Mouse (Mus musculus) neural tube, embryonic 13.5 days (tissue): ENCODE data around the gene Hcst. TPM values are rescaled to one million over a fixed set of nuclear protein-coding genes. Genes with fewer than 3 reads are reported as not detected.

ENCODE experiments used
- ATAC-seq: fragments of 200-750 bp; cut with Nextera tagmentation; 2 replicates; pipeline ENCODE4 v1.8.0; 2017; ENCODE audit warnings: low read depth, mild to moderate bottlenecking, moderate TSS enrichment, moderate library complexity
- H3K27ac ChIP-seq: fragments of 300-500 bp; sonication (generic); replicated peaks from 2 replicates; pipeline ENCODE4 v1.5.1; 2015; ENCODE audit warnings: moderate library complexity, mild to moderate bottlenecking, inconsistent platforms
- H3K27me3 ChIP-seq: fragments of 300-500 bp; sonication (generic); 2 replicates; pipeline ENCODE4 v1.6.1; 2015; ENCODE audit warnings: mild to moderate bottlenecking, inconsistent platforms
- H3K36me3 ChIP-seq: fragments of 300-500 bp; sonication (generic); 2 replicates; pipeline ENCODE4 v1.6.1; 2015; ENCODE audit warnings: mild to moderate bottlenecking, inconsistent platforms
- H3K4me1 ChIP-seq: fragments of 300-500 bp; sonication (generic); replicated peaks from 2 replicates; pipeline ENCODE4 v1.6.1; 2015; ENCODE audit warnings: inconsistent platforms
- H3K4me2 ChIP-seq: fragments of 300-500 bp; sonication (generic); 2 replicates; pipeline ENCODE4 v1.6.1; 2015; ENCODE audit warnings: inconsistent platforms, mild to moderate bottlenecking, moderate library complexity
- H3K4me3 ChIP-seq: fragments of 300-500 bp; sonication (generic); 2 replicates; pipeline ENCODE4 v1.5.1; 2015; ENCODE audit warnings: mild to moderate bottlenecking, inconsistent platforms
- H3K9ac ChIP-seq: fragments of 300-500 bp; sonication (generic); 2 replicates; pipeline ENCODE4 v1.6.1; 2015; ENCODE audit warnings: moderate library complexity, mild to moderate bottlenecking, inconsistent platforms
- H3K9me3 ChIP-seq: fragments of 300-500 bp; sonication (generic); 2 replicates; pipeline ENCODE4 v1.6.1; 2016; ENCODE audit warnings: inconsistent platforms
- WGBS: fragments of 180-500 bp; shearing (Covaris S2); methylation state at CpG from one replicate; pipeline ENCODE4 v1.1.7; 2015; 5-methylcytosine and 5-hydroxymethylcytosine counted together
- polyA plus RNA-seq: library from polyadenylated mRNA; unstranded; fragments of >200 nt; fragmentation: Nextera tagmentation; extraction: Ambion mirVana; gene quantifications from 2 replicates; pipeline ENCODE4 v1.2.1, GENCODE M21; 2015

Hcst gene
- polyA plus RNA-seq, 1 experiment from 2014 or later, result 1.0 TPM

DNA sequence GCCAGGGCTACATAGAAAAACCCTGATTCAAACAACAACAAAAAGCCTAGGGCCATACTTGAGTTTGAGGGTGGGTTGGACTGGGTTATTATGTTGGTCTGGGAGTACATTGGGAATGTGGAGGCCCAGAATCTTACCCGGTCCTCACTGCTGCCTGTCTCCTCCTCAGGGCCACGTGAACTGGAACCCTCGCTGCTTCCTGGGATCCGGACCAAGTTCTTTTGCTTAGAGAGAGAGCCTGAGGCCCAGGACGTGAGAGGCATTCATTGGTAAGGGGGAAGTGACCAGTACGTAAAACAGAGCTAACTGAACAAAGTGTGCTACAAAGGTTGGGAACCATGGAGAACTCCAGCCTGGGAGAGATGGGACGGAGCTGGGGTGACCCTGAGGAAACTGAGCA, 30.6 kb upstream of the Hcst start:
- no peak overlapping the region for H3K9ac ChIP-seq
- no peak overlapping the region for H3K27ac ChIP-seq
- H3K4me2 ChIP-seq, result no peak overlapping the region
- H3K27me3 ChIP-seq, result peaks cover 37% of the 10 kb centered on the region
- H3K36me3 ChIP-seq, result no peaks in the 10 kb centered on the region
- no peak for ATAC-seq
- no peak overlapping the region for H3K4me3 ChIP-seq
- 77% methylated on average over 7 of the region's 7 CpGs for WGBS
- no peaks in the 10 kb centered on the region for H3K9me3 ChIP-seq
- H3K4me1 ChIP-seq, result peaks cover 22% of the 10 kb centered on the region

DNA sequence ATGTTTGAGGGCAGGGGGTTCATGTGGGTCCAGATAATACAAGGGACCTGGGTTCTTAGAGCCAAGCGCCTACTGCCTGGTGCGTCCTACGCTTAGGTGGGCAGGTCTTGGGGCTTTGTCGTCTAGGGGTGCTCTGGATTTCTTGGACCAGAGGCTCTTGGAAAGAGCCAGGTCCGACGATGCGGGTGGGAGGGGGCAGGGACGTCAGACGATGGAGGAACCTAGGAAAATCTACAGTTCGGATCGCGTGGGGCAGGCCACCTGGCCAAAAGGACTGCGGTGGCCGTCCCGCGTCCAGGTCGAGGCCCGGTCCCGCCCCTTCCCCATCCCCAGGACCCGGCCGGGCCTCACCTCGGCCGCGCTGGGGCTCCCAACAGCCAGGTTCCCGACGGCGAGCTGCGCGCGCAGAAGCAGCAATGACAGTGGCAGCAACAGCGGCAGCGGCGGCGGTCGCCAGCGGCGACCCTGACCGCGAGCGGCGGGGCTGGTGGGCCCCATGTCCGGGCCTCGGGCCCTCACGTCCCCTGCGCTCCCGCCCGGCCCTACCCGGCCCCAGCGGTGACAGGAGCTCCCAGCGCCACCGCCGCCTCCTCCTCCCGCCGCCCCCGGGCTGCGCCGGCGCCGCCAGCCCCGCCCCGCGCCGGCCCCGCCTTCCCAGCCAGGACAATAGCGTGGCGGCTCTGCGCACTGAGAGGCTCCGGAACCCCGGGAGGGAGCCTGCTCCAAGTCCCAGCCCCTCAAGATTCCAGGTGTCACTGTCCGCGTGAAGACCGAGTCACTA, 25.5 kb upstream of the Hcst start, which contains the start of gene Aplp1:
Aplp1 (minus strand) TSS at position 565 of the 781 bp plus-strand sequence.
- Histone ChIP-seq H3K4me1 (peaks cover 44% of the 10 kb centered on the region), H3K4me2 (peak within 1 kb of the TSS; percentile 86), H3K36me3 (peaks cover 31% of the 10 kb centered on the region), H3K27me3 (no peaks in the 10 kb centered on the region), H3K27ac (peak within 1 kb of the TSS; percentile 98), H3K9ac (peak within 1 kb of the TSS; percentile 98), H3K4me3 (peak within 1 kb of the TSS; percentile 86), H3K9me3 (no peaks in the 10 kb centered on the region)
- peak; percentile 82 for ATAC-seq
- under 1% methylated on average over 54 of the region's 72 CpGs for WGBS

GRCm38 (mm10) chr7:30444154-30444970, 24.7 kb upstream of the Hcst start:
- Histone ChIP-seq H3K27me3 (no peaks in the 10 kb centered on the region), H3K9ac (peak overlapping the region; percentile 98), H3K9me3 (no peaks in the 10 kb centered on the region), H3K36me3 (peaks cover 39% of the 10 kb centered on the region), H3K27ac (peak overlapping the region; percentile 98), H3K4me2 (peak overlapping the region; percentile 86), H3K4me1 (peaks cover 44% of the 10 kb centered on the region), H3K4me3 (peak overlapping the region; percentile 86)
- under 1% methylated on average over 38 of the region's 38 CpGs for WGBS
- ATAC-seq, result peak; percentile 56

DNA sequence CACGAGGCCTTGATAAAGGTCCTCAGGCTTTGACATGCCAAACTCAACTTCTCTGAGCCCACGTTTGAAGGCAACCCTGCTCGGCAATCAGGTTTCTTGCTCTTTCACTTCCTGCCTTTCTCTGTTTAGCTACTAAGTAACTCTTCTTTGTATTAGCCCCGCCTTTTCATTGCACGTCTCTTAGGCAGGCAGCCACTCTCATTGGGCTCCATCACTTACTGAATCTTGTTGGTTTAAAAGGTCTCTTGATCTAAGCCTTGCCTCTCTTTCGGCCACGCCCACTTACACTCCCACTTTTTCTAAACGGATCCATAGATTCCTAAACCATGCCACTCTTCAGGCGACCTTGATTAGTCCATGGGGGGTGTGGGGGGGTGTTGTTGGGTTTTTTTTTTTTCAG, 24.0 kb upstream of the Hcst start:
- H3K4me3 ChIP-seq, result peak overlapping the region; percentile 86
- H3K27me3 ChIP-seq, result no peaks in the 10 kb centered on the region
- H3K4me2 ChIP-seq, result peak overlapping the region; percentile 86
- ATAC-seq, result no peak
- peaks cover 46% of the 10 kb centered on the region for H3K36me3 ChIP-seq
- peak overlapping the region; percentile 98 for H3K9ac ChIP-seq
- 19% methylated on average over 9 of the region's 9 CpGs for WGBS
- peak overlapping the region; percentile 98; the same call in 1 of the 2 replicates for H3K27ac ChIP-seq
- H3K9me3 ChIP-seq, result no peaks in the 10 kb centered on the region
- H3K4me1 ChIP-seq, result peaks cover 44% of the 10 kb centered on the region

DNA sequence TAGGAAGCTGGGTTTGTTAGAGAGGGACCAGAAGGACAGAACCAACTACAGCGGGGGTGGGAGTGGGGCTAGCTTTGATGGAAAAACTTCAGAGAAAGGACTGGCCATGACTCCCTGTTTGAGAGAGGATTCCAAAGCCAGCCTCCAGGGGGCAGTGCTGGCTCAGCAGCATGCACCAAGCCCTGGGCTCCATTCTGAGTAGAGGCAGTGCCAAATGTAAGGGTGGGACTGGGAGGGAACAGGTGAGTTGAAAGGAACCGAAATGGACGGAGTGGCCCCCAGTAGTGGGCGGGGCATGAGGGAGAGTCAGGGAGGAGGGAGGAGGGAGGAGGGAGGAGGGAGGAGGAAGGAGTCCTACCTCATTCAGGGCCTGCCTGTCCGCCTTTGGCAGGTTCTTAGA, 21.0 kb upstream of the Hcst start:
- Histone ChIP-seq H3K4me1 (peaks cover 36% of the 10 kb centered on the region), H3K27ac (no peak overlapping the region), H3K9ac (no peak overlapping the region), H3K4me2 (no peak overlapping the region), H3K9me3 (no peaks in the 10 kb centered on the region), H3K27me3 (0 out of 2 replicates have a peak, but pooled peaks cover 4% of the 10 kb centered on the region), H3K4me3 (no peak overlapping the region), H3K36me3 (peaks cover 73% of the 10 kb centered on the region)
- 21% methylated on average over 4 of the region's 5 CpGs for WGBS
- no peak for ATAC-seq

GRCm38 (mm10) chr7:30439734-30440133, 20.1 kb upstream of the Hcst start:
- Histone ChIP-seq H3K4me1 (peaks cover 35% of the 10 kb centered on the region), H3K4me3 (no peak overlapping the region), H3K27me3 (0 out of 2 replicates have a peak, but pooled peaks cover 4% of the 10 kb centered on the region), H3K9me3 (no peaks in the 10 kb centered on the region), H3K4me2 (no peak overlapping the region), H3K27ac (no peak overlapping the region), H3K36me3 (peaks cover 83% of the 10 kb centered on the region), H3K9ac (no peak overlapping the region)
- WGBS, result 82% methylated on average over 13 of the region's 13 CpGs
- no peak for ATAC-seq

- Histone ChIP-seq H3K9me3 (no peaks in the 10 kb centered on the region), H3K27me3 (0 out of 2 replicates have a peak, but pooled peaks cover 4% of the 10 kb centered on the region), H3K4me1 (peaks cover 8% of the 10 kb centered on the region; the same call in 1 of the 2 replicates), H3K4me2 (no peak overlapping the region), H3K27ac (no peak overlapping the region), H3K36me3 (peaks cover 70% of the 10 kb centered on the region), H3K4me3 (no peak overlapping the region), H3K9ac (no peak overlapping the region)
- no peak for ATAC-seq
- WGBS, result 15% methylated on average over 10 of the region's 10 CpGs
These were observed 17.2 kb upstream of the Hcst start for GRCm38 (mm10) chr7:30436879-30437278.

DNA sequence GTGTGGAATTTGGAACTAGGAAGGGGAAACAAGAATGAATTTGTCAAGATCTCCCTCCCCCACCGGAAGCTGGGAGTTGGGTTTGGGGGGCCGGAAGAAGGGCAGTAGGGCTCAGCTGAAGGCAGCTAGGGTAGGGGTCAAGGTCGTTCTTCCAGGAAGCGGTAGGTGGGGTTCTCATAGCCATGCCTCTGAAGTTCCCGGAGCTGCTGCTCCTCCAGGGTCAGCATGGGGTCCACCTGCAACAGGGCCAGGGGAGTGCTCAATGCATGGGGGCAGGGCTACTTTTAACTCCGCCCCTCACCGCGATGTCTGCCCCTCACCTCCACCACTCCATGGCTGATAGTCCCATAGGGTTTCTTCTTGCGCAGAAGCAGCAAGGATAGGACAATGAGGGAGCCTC, 15.5 kb upstream of the Hcst start:
- 33% methylated on average over 9 of the region's 9 CpGs for WGBS
- no peak overlapping the region for H3K4me2 ChIP-seq
- no peak for ATAC-seq
- 0 out of 2 replicates have a peak, but pooled peaks cover 4% of the 10 kb centered on the region for H3K27me3 ChIP-seq
- H3K4me3 ChIP-seq, result no peak overlapping the region
- H3K27ac ChIP-seq, result no peak overlapping the region
- no peaks in the 10 kb centered on the region for H3K4me1 ChIP-seq
- peaks cover 55% of the 10 kb centered on the region for H3K36me3 ChIP-seq
- no peak overlapping the region for H3K9ac ChIP-seq
- H3K9me3 ChIP-seq, result no peaks in the 10 kb centered on the region

DNA sequence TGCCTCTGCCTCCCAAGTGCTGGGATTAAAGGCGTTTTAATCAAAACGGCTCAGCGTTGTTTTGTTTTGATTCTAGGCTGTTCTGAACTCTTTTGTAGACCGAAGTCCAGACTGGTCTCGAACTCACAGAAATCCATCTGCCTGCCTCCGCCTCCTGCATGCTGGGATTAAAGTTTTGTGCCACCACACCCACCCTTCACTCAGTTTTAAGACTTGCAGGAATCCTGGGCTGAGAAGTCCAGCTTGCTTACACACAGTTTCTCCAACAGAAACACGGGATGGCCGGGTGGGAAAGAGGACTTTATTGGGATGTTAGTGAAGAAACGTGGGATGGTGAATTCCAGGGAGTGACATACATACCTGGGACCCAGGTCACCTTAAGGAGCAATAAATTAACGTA, 15.0 kb upstream of the Hcst start:
- no peak overlapping the region for H3K4me3 ChIP-seq
- H3K4me1 ChIP-seq, result no peaks in the 10 kb centered on the region
- no peak for ATAC-seq
- no peaks in the 10 kb centered on the region for H3K9me3 ChIP-seq
- 0 out of 2 replicates have a peak, but pooled peaks cover 4% of the 10 kb centered on the region for H3K27me3 ChIP-seq
- no peak overlapping the region for H3K4me2 ChIP-seq
- no peak overlapping the region for H3K27ac ChIP-seq
- 68% methylated on average over 10 of the region's 10 CpGs for WGBS
- no peak overlapping the region for H3K9ac ChIP-seq
- H3K36me3 ChIP-seq, result peaks cover 51% of the 10 kb centered on the region

- WGBS, result 2% methylated on average over 10 of the region's 10 CpGs
- no peak for ATAC-seq
- 0 out of 2 replicates have a peak, but pooled peaks cover 4% of the 10 kb centered on the region for H3K27me3 ChIP-seq
- H3K9me3 ChIP-seq, result no peaks in the 10 kb centered on the region
- H3K4me2 ChIP-seq, result no peak overlapping the region
- peaks cover 46% of the 10 kb centered on the region for H3K36me3 ChIP-seq
- H3K4me1 ChIP-seq, result no peaks in the 10 kb centered on the region
- no peak overlapping the region for H3K27ac ChIP-seq
- H3K9ac ChIP-seq, result no peak overlapping the region
- no peak overlapping the region for H3K4me3 ChIP-seq
These were observed 14.6 kb upstream of the Hcst start for GRCm38 (mm10) chr7:30434238-30434637.

GRCm38 (mm10) chr7:30431793-30432192, 12.1 kb upstream of the Hcst start:
- Histone ChIP-seq H3K4me1 (no peaks in the 10 kb centered on the region), H3K9me3 (no peaks in the 10 kb centered on the region), H3K4me3 (no peak overlapping the region), H3K4me2 (no peak overlapping the region), H3K9ac (no peak overlapping the region), H3K36me3 (peaks cover 29% of the 10 kb centered on the region), H3K27me3 (no peaks in the 10 kb centered on the region), H3K27ac (no peak overlapping the region)
- ATAC-seq, result peak; percentile 76
- WGBS, result 8% methylated on average over 3 of the region's 3 CpGs

DNA sequence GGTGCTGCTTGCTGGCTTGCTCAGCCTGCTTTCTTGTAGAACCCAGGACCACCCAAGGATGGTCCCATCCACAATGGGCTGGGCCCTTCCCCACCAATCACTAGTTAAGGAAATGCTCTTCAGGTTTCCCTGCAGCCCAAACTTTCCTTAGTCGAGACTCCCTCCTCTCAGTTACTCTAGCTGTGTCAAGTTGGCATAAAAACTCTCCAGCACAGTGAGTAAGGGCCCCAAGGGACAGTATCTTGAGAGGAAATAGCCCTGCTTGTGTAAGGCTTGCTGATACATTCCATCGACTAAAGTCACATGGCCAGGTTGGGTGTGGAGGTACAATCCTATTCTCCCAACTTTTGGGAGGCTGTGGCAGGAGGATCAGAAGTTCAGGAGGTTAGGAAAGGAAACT, 10.5 kb upstream of the Hcst start:
- Histone ChIP-seq H3K27ac (no peak overlapping the region), H3K9me3 (no peaks in the 10 kb centered on the region), H3K27me3 (no peaks in the 10 kb centered on the region), H3K4me1 (no peaks in the 10 kb centered on the region), H3K4me2 (no peak overlapping the region), H3K9ac (no peak overlapping the region), H3K36me3 (peaks cover 26% of the 10 kb centered on the region), H3K4me3 (no peak overlapping the region)
- no peak for ATAC-seq
- WGBS, result 64% methylated on average over 2 of the region's 2 CpGs
